Mouse (Mus musculus): ENCODE results near the gene Masp1. TPM values are rescaled to one million over a fixed set of nuclear protein-coding genes. Genes with fewer than 3 reads are reported as not detected.

Gene Masp1
- polyA plus RNA-seq, 1 experiment from 2014 or later, result 21.7 TPM

DNA sequence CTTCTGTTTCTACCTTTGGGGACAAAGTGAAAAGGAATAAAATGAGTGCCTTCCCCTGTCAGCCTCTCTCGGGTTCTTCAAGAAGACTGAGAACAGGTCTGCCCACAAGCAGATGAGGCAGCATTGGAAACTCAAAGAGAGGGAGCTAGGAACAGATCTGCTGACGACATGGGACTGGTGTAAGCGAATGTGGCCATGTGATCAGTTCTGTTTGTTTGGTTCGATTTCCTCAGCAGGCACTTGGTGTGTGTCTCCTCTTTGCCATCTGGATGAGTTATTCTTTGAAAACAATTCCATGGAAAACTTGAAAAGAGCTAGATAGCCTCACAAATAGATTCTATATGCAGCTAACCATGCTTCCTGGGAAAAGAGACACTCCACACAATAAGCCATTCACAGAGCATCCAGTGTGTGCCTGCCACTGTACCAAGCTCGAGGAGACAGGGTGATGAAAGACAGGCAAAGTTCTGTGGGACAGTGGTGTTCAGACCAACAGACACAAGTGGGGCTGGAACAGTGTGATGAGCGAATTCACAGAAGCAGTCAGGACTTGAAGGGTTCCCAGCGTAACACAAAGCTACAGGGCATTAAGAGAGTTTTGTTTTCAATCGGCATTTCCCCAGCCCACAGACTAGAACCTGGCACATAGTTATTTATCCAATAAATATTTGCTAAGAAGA is 24.2 kb downstream of the Masp1 start:
- Histone ChIP-seq H3K9ac (no peak overlapping the region), H3K4me1 (replicated peaks) (peaks cover 38% of the 10 kb centered on the region), H3K36me3 (replicated peaks) (no peaks in the 10 kb centered on the region), H3K4me3 (replicated peaks) (no peak overlapping the region), H3K27ac (replicated peaks) (no peak overlapping the region), H3K27me3 (no peaks in the 10 kb centered on the region), H3K9me3 (replicated peaks) (no peaks in the 10 kb centered on the region), H3K4me2 (no peak overlapping the region)
- 46% methylated on average over 8 of the region's 8 CpGs for WGBS (ENCODE audit: insufficient replicate concordance)
- ATAC-seq (ENCODE audit: insufficient read depth), result no peak

DNA sequence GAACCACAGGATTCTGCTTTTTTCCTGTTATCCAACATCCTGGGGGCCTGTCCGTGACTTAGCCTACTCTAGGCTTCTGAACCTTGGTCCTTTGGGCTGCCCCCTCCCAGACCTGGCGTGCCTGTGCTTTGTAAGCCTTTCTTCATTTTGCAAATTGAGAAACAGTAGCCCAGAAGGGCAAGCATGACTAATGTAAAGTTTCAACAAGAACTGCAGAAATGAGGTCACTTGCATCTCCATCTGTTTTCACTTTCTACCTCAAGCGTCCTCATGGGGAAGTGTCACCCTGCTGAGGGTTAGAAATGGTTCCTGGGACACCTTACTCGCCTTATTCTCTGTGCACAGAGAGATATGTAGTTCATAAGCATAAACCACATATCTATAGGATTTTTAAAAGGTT is 27.8 kb downstream of the Masp1 start:
- Histone ChIP-seq H3K9me3 (replicated peaks) (no peaks in the 10 kb centered on the region), H3K4me2 (no peak overlapping the region), H3K27me3 (no peaks in the 10 kb centered on the region), H3K4me3 (replicated peaks) (no peak overlapping the region), H3K4me1 (replicated peaks) (0 out of 2 replicates have a peak, but pooled peaks cover 7% of the 10 kb centered on the region), H3K27ac (replicated peaks) (no peak overlapping the region), H3K36me3 (replicated peaks) (no peaks in the 10 kb centered on the region), H3K9ac (no peak overlapping the region)
- WGBS (ENCODE audit: insufficient replicate concordance), result 45% methylated on average over 4 of the region's 4 CpGs
- ATAC-seq (ENCODE audit: insufficient read depth), result no peak

DNA sequence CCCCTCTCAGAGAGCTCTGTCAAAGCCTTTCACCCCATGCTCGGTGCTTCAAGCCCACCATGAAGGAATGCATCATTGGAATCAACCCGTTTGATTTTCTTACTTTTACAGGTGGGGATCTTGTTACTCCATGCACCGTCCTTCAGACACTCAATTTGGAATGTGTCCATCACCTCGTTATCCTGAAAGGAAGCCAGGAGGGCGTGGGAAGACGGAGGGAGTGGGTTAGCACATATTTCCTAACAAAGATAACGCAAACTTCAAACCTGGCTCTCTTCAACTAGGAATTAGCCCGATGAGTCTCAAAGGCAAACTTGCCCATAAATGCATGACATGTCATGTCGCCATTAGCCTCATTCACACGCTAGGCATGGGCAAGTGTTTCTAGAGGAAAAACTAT is 37.3 kb downstream of the Masp1 start:
- H3K36me3 ChIP-seq (replicated peaks), result 0 out of 2 replicates have a peak, but pooled peaks cover 3% of the 10 kb centered on the region
- no peak overlapping the region for H3K9ac ChIP-seq
- WGBS (ENCODE audit: insufficient replicate concordance), result 65% methylated on average over 10 of the region's 10 CpGs
- no peak overlapping the region for H3K4me2 ChIP-seq
- no peaks in the 10 kb centered on the region for H3K4me1 ChIP-seq (replicated peaks)
- H3K4me3 ChIP-seq (replicated peaks), result no peak overlapping the region
- H3K27me3 ChIP-seq, result no peaks in the 10 kb centered on the region
- H3K9me3 ChIP-seq (replicated peaks), result no peaks in the 10 kb centered on the region
- H3K27ac ChIP-seq (replicated peaks), result no peak overlapping the region
- ATAC-seq (ENCODE audit: insufficient read depth), result no peak

DNA sequence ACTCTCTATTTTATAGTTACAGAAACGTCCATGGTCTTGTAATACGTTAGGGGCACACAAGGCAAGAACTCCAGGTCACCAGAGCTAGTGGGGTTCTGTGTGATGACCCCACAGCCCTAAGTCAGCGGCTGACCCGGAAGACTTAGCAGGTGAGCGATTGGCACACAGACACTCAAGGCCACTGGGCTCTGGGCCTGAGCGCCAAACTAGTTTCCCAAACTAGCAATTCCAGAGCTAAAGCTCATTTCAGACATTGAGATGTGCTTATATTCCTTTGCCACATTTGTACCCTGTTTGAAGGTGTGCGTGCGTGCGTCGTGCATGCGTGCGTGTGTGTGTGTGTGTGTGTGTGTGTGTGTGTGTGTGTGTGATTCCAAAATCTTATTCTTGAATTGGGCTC is 37.8 kb downstream of the Masp1 start:
- Histone ChIP-seq H3K27me3 (no peaks in the 10 kb centered on the region), H3K9ac (no peak overlapping the region), H3K4me1 (replicated peaks) (no peaks in the 10 kb centered on the region), H3K9me3 (replicated peaks) (no peaks in the 10 kb centered on the region), H3K4me2 (no peak overlapping the region), H3K27ac (replicated peaks) (no peak overlapping the region), H3K4me3 (replicated peaks) (no peak overlapping the region), H3K36me3 (replicated peaks) (0 out of 2 replicates have a peak, but pooled peaks cover 3% of the 10 kb centered on the region)
- 82% methylated on average over 12 of the region's 12 CpGs for WGBS (ENCODE audit: insufficient replicate concordance)
- ATAC-seq (ENCODE audit: insufficient read depth), result no peak

DNA sequence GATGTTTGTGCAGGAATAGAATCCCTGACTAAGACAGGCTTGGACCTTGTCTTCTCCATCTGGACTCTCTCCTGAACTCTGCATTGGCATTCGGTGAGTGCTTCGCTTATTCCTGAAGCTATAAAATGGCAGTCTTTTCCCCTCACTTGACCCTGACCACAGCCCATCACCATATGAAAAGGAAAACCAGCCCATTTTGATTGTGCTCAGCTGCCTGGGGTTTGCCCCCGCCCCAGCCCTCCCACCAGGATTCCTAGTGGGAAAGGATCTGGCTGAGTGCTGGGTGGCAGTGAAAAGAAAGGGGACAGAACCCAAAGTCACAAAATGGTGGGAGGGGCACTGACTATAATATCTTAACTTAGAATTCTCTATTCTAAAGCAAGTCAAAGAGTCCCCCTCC is 38.4 kb downstream of the Masp1 start:
- Histone ChIP-seq H3K27ac (replicated peaks) (no peak overlapping the region), H3K27me3 (no peaks in the 10 kb centered on the region), H3K4me2 (no peak overlapping the region), H3K9ac (no peak overlapping the region), H3K4me3 (replicated peaks) (no peak overlapping the region), H3K4me1 (replicated peaks) (no peaks in the 10 kb centered on the region), H3K36me3 (replicated peaks) (0 out of 2 replicates have a peak, but pooled peaks cover 3% of the 10 kb centered on the region), H3K9me3 (replicated peaks) (no peaks in the 10 kb centered on the region)
- 62% methylated on average over 3 of the region's 3 CpGs for WGBS (ENCODE audit: insufficient replicate concordance)
- no peak for ATAC-seq (ENCODE audit: insufficient read depth)

DNA sequence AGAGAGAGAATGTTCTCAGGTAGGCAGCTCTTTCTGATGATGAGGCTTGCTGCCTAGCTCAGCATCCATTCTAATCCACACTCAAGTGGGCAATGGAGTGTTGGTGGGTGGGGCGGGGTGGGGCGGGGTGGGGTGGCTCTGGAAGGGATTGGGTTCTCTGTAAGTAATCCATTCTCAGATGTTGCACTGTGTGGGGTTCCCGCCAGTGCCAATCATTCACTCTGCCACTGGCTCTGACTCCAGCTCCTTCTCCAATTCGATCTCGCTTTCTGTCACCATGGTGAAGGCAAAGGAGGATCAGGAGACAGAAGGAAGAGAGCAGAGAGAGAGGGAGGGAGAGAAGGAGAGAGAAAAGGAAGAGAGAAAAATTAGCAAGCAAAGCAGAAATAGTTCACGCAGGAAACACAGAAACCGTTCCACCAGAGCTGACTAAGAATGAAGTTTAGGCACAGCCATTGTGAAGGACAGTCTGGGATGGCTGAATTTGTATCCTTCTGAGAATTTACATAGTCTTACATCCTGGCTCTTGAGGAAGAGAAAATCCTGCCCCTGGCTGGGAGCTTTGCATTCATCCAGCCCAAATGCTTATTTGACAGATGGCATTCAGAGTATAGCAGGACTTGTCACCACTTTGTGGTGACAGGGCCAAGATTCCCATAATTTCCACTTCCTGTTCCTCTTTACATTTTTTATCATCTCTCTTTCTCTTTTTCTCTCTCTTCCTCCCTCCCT is 40.6 kb downstream of the Masp1 start:
- no peaks in the 10 kb centered on the region for H3K36me3 ChIP-seq (replicated peaks)
- no peaks in the 10 kb centered on the region for H3K27me3 ChIP-seq
- no peak overlapping the region for H3K27ac ChIP-seq (replicated peaks)
- H3K4me2 ChIP-seq, result no peak overlapping the region
- no peak overlapping the region for H3K4me3 ChIP-seq (replicated peaks)
- no peak overlapping the region for H3K9ac ChIP-seq
- no peak for ATAC-seq (ENCODE audit: insufficient read depth)
- 61% methylated on average over 7 of the region's 7 CpGs for WGBS (ENCODE audit: insufficient replicate concordance)
- H3K4me1 ChIP-seq (replicated peaks), result no peaks in the 10 kb centered on the region
- H3K9me3 ChIP-seq (replicated peaks), result no peaks in the 10 kb centered on the region

DNA sequence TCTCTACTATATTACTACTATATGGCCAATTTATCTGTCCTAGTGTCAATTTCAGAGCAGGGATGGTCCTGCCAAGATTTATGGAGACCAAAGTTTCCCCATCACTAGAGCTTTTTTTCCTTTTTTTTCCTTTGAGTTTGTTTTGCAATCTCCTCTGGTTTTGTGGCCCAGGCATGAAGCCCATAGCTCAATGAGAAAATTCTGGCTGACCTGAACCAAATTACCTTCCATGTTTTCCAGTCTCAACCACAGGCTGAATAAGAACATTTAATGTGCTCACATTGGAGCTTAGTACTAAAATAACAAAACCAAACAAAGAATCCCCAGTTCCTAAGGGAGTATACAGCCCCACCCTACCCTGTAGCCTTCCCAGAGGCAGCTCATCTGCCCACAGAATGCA is 44.0 kb downstream of the Masp1 start:
- no peak overlapping the region for H3K27ac ChIP-seq (replicated peaks)
- ATAC-seq (ENCODE audit: insufficient read depth), result no peak
- no peaks in the 10 kb centered on the region for H3K9me3 ChIP-seq (replicated peaks)
- H3K4me3 ChIP-seq (replicated peaks), result no peak overlapping the region
- H3K4me2 ChIP-seq, result no peak overlapping the region
- H3K36me3 ChIP-seq (replicated peaks), result no peaks in the 10 kb centered on the region
- H3K9ac ChIP-seq, result no peak overlapping the region
- no peaks in the 10 kb centered on the region for H3K4me1 ChIP-seq (replicated peaks)
- H3K27me3 ChIP-seq, result no peaks in the 10 kb centered on the region

DNA sequence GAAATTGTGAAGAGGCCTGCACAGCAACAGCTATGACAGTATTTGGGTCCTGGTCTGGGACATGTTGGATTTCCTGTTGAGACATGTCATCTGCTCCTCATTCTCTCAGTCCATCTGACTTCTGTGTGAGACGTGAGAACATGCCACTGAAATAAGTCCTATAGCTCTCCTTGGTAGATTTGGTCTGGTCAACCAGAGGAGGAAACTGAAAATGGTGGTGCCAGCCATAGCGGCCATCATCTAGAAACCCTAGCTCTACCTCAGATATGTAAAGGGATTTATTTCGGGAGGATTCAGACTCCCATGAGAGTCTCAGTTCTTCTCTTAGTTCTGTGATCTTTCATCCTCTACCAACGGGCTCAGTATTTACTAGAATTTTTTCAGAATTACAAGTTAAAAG is 45.0 kb downstream of the Masp1 start:
- Histone ChIP-seq H3K9me3 (replicated peaks) (no peaks in the 10 kb centered on the region), H3K9ac (no peak overlapping the region), H3K27ac (replicated peaks) (no peak overlapping the region), H3K4me1 (replicated peaks) (no peaks in the 10 kb centered on the region), H3K36me3 (replicated peaks) (no peaks in the 10 kb centered on the region), H3K4me2 (no peak overlapping the region), H3K4me3 (replicated peaks) (no peak overlapping the region), H3K27me3 (no peaks in the 10 kb centered on the region)
- no peak for ATAC-seq (ENCODE audit: insufficient read depth)
- 59% methylated on average over 4 of the region's 4 CpGs for WGBS (ENCODE audit: insufficient replicate concordance)

DNA sequence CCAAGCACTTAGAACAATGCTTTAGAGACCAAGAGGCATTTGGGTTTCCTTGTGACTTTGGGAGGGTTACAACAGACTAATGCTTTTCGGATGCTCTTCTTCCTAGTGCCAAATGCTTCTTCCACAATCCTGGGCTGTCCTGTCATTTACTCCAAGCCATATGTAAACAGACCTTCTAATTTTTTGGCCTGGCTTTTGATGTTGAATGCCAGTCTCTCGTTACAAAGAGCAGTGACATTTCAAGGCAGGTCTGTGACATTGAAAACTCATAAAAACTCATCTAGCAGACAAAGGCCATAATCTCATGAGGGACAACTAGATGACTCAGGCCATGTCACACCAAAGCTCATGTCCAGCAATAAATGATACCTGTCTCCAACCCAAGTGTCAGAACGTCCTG is 48.6 kb downstream of the Masp1 start:
- H3K36me3 ChIP-seq (replicated peaks), result 0 out of 2 replicates have a peak, but pooled peaks cover 3% of the 10 kb centered on the region
- no peak overlapping the region for H3K9ac ChIP-seq
- H3K4me3 ChIP-seq (replicated peaks), result no peak overlapping the region
- ATAC-seq (ENCODE audit: insufficient read depth), result no peak
- no peak overlapping the region for H3K4me2 ChIP-seq
- H3K27ac ChIP-seq (replicated peaks), result no peak overlapping the region
- H3K27me3 ChIP-seq, result no peaks in the 10 kb centered on the region
- H3K9me3 ChIP-seq (replicated peaks), result no peaks in the 10 kb centered on the region
- WGBS (ENCODE audit: insufficient replicate concordance), result 35% methylated on average over 3 of the region's 3 CpGs
- H3K4me1 ChIP-seq (replicated peaks), result no peaks in the 10 kb centered on the region

DNA sequence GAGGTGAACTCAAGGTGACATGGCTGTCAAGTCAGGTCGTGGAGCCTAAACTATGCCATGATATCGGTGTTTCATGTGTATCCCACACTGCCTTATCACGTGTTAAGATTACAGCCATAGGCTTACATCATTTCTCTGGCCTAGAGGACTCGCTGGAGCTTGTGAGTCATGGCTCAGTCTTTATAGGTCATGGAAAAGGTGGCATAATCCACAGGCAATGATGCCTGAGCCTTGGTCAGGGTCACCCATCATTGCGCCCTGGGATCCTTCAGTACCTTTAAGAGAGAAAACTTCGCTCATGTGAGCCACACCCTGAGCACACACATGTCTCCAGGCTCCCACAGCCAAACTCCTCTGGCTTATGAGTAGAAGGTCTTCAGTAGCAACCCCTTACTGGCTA is 49.1 kb downstream of the Masp1 start:
- no peaks in the 10 kb centered on the region for H3K4me1 ChIP-seq (replicated peaks)
- no peak overlapping the region for H3K4me3 ChIP-seq (replicated peaks)
- WGBS (ENCODE audit: insufficient replicate concordance), result 71% methylated on average over 6 of the region's 6 CpGs
- no peak overlapping the region for H3K9ac ChIP-seq
- H3K36me3 ChIP-seq (replicated peaks), result 0 out of 2 replicates have a peak, but pooled peaks cover 3% of the 10 kb centered on the region
- no peak overlapping the region for H3K27ac ChIP-seq (replicated peaks)
- H3K27me3 ChIP-seq, result no peaks in the 10 kb centered on the region
- no peaks in the 10 kb centered on the region for H3K9me3 ChIP-seq (replicated peaks)
- no peak overlapping the region for H3K4me2 ChIP-seq
- ATAC-seq (ENCODE audit: insufficient read depth), result no peak

DNA sequence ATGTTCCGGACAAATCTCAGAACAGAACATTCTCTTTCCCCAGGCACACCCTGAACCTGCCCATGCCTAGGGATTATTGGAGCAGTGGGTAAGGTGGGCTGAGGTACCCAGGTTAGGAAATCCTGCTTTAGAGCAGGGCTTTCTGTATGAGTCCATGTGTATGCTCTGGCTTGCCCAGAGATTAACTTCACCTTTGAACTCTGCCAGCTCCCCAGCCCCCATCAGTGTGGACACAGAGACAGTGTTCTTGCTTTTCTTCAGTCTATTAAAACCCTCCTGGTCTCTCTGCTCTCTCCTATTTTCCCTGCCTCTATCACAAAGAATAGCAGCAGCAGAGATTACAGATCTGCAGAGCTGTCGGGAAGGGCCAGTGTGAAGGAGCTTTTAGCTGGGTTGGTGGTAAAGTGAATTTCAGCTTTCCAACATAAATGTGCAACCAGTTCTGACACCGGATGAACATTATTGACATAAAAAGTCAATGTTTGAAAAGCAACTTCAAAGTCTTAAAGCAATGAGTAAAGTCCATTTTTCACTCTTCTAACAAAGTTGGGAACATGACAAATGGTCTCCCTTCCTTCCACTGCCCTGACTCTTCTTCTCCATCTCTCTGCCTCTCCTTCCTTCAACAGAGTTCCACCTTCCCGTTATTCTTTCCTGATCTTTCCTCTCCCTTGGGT is 56.8 kb downstream of the Masp1 start:
- peak; percentile 73 for ATAC-seq (ENCODE audit: insufficient read depth)
- H3K9ac ChIP-seq, result no peak overlapping the region
- no peak overlapping the region for H3K4me3 ChIP-seq (replicated peaks)
- H3K36me3 ChIP-seq (replicated peaks), result no peaks in the 10 kb centered on the region
- no peaks in the 10 kb centered on the region for H3K27me3 ChIP-seq
- 0 out of 2 replicates have a peak, but pooled peaks cover 5% of the 10 kb centered on the region for H3K4me1 ChIP-seq (replicated peaks)
- H3K4me2 ChIP-seq, result peak overlapping the region; percentile 13
- no peaks in the 10 kb centered on the region for H3K9me3 ChIP-seq (replicated peaks)
- H3K27ac ChIP-seq (replicated peaks), result peak overlapping the region; percentile 77
- 58% methylated on average over 4 of the region's 4 CpGs for WGBS (ENCODE audit: insufficient replicate concordance)

Measured in liver, embryonic 15.5 days (tissue).